Mouse (Mus musculus) limb, embryonic 14.5 days (tissue): Measurements from ENCODE around the gene Tmeff2. TPM values are rescaled to one million over a fixed set of nuclear protein-coding genes. Genes with fewer than 3 reads are reported as not detected.
A peak's percentile ranks its signal among the peaks of the same experiment; 100 is the strongest.

ENCODE experiments used
- ATAC-seq: fragments of 200-750 bp; cut with Nextera tagmentation; 2 replicates; pipeline ENCODE4 v1.8.0; 2017; ENCODE audit warnings: low read depth, moderate number of reproducible peaks, moderate TSS enrichment; ENCODE audit not compliant: low FRiP score
- DNase-seq: peaks from one replicate; pipeline ENCODE4 v3.0.0-alpha.2; 2015; ENCODE audit warnings: low spot score
- H3K27ac ChIP-seq: fragments of 300-500 bp; sonication (generic); replicated peaks from 2 replicates; pipeline ENCODE4 v1.5.1; 2014; ENCODE audit warnings: low read depth, mild to moderate bottlenecking, low read length, moderate library complexity, mixed read lengths
- H3K27me3 ChIP-seq: fragments of 300-500 bp; sonication (generic); 2 replicates; pipeline ENCODE4 v1.6.1; 2014; ENCODE audit warnings: low read length, mixed read lengths; ENCODE audit not compliant: control insufficient read depth, insufficient read depth
- H3K36me3 ChIP-seq: fragments of 300-500 bp; sonication (generic); 2 replicates; pipeline ENCODE4 v1.6.1; 2014; ENCODE audit warnings: mild to moderate bottlenecking, low read length, moderate library complexity, mixed read lengths; ENCODE audit not compliant: control insufficient read depth, insufficient read depth
- H3K4me1 ChIP-seq: fragments of 300-500 bp; sonication (generic); 2 replicates; pipeline ENCODE4 v1.6.1; 2014; ENCODE audit warnings: antibody characterized with exemption, low read length, mixed read lengths; ENCODE audit not compliant: control insufficient read depth, insufficient read depth
- H3K4me2 ChIP-seq: fragments of 300-500 bp; sonication (generic); replicated peaks from 2 replicates; pipeline ENCODE4 v1.6.1; 2014; ENCODE audit warnings: low read depth, mild to moderate bottlenecking, low read length, moderate library complexity; ENCODE audit not compliant: severe bottlenecking
- H3K4me3 ChIP-seq: fragments of 300-500 bp; sonication (generic); replicated peaks from 2 replicates; pipeline ENCODE4 v1.5.1; 2014; ENCODE audit warnings: low read length
- H3K9ac ChIP-seq: fragments of 300-500 bp; sonication (generic); 2 replicates; pipeline ENCODE4 v1.6.1; 2014; ENCODE audit warnings: mild to moderate bottlenecking, low read depth, low read length, moderate library complexity; ENCODE audit not compliant: severe bottlenecking
- H3K9me3 ChIP-seq: fragments of 300-500 bp; sonication (generic); 2 replicates; pipeline ENCODE4 v1.6.1; 2016; ENCODE audit warnings: low read length; ENCODE audit not compliant: control insufficient read depth
- POLR2A ChIP-seq: fragments of 200-500 bp; IDR thresholded peaks from 2 replicates; pipeline ENCODE4 v1.8.0; 2012; ENCODE audit warnings: inconsistent platforms, mild to moderate bottlenecking, moderate library complexity, borderline replicate concordance; ENCODE audit not compliant: insufficient read depth, insufficient read length; ENCODE audit errors: extremely low read depth
- WGBS: fragments of 180-500 bp; shearing (Covaris S2); extraction: QIAGEN DNeasy Blood & Tissue Kit; methylation state at CpG from one replicate; pipeline ENCODE4 v1.1.7; 2014; 5-methylcytosine and 5-hydroxymethylcytosine counted together
- polyA plus RNA-seq, 2 experiments: library from polyadenylated mRNA; depleted of rRNA in 1 of 2; stranded (reverse) in 1 of 2; unstranded in 1 of 2; fragments of >200 nt; fragmentation: Nextera tagmentation in 1 of 2; extraction: Ambion mirVana in 1 of 2; gene quantifications; 2 replicates each; pipeline versions ENCODE4 v1.2.1 to v1.2.3; 2012 to 2014

Gene Tmeff2
- polyA plus RNA-seq, 2 experiments, result 18.0 to 23.3 TPM

DNA sequence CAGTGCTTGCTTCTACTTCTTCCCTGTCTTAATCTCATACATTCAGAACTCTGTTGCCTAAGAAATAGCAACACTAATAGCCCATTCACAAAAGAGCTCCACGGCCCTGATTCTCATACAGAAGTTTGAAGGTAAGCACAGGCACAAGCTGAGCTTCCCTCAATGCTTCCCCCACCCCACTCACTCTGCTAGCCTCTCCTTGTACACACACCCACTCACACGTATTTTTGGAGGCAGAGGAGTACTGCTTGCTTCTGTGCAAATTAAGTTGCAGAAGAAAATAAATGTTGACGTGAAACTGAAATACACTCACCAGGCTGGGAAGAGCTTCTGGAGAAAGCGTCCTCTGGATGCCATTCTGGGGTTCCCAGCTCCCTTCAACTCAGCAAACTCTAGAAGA, 80.1 kb downstream of the Tmeff2 start:
- H3K4me3 ChIP-seq, result no peak overlapping the region
- 72% methylated on average over 4 of the region's 4 CpGs for WGBS
- no peak for TF ChIP-seq POLR2A
- H3K27ac ChIP-seq, result no peak overlapping the region
- H3K36me3 ChIP-seq, result no peaks in the 10 kb centered on the region
- DNase-seq, result no peak
- H3K9me3 ChIP-seq, result no peaks in the 10 kb centered on the region
- no peak overlapping the region for H3K9ac ChIP-seq
- ATAC-seq, result no peak
- no peak overlapping the region for H3K4me2 ChIP-seq
- H3K4me1 ChIP-seq, result no peaks in the 10 kb centered on the region
- no peaks in the 10 kb centered on the region for H3K27me3 ChIP-seq

DNA sequence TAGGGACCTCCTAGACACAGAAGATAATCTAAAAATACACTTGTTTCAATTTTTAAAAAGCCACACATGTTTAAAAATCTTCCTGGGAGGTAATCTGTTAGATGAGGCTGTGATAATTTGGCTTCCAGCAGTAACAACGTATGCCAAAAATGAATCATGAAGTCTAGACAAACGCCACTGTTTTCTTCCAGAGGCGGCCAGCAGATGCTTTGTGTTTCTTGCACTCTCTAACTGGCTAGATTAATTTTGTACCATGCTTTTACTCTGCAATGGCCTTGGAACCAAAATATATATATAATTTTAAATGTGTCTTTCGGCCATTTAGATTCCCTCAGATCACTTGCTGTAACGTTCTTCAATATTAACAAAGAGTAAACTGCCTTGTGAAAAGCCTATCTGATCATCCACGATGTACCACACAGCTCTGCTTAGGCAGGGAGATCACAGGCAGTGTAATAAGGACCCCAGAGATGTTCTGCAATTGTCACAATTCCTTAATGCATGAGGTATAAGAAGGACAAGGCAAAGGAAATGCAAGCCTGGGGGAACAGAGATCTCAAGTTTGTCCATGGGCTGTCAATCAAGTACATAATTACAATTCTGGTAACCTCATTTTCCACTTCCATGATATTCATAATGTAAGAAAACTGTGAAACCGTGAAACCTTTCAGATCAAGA, 80.8 kb downstream of the Tmeff2 start:
- ATAC-seq, result no peak
- 85% methylated on average over 7 of the region's 7 CpGs for WGBS
- DNase-seq, result no peak

DNA sequence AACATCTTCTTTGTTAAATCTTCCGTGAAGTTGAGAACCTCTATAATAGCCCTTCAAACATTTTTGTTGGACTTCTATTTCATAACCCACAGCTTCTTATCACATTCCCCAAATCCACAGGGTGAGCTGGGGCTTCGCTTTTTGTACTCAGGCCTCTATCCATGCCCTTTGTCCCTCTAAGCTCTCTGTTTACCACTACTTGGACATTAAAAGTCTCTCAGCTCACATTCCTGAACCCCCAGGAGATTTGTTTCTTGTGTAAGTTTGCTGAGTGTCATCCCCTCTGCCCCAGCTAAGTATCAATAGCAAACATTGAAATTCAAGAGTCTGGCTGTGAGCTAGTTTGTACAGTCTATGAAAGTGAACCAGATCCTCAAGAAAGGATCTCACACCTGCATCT, 90.2 kb downstream of the Tmeff2 start:
- H3K9ac ChIP-seq, result no peak overlapping the region
- H3K9me3 ChIP-seq, result no peaks in the 10 kb centered on the region
- ATAC-seq (no peak), DNase-seq (no peak)
- H3K4me2 ChIP-seq, result no peak overlapping the region
- H3K4me1 ChIP-seq, result no peaks in the 10 kb centered on the region
- no peak for TF ChIP-seq POLR2A
- no peaks in the 10 kb centered on the region for H3K27me3 ChIP-seq
- H3K36me3 ChIP-seq, result no peaks in the 10 kb centered on the region
- no peak overlapping the region for H3K27ac ChIP-seq
- no peak overlapping the region for H3K4me3 ChIP-seq
- 71% methylated on average over 2 of the region's 2 CpGs for WGBS

More for the DNA sequence above, 80.8 kb downstream of the Tmeff2 start:
- TF ChIP-seq POLR2A, result no peak
- Histone ChIP-seq H3K36me3 (no peaks in the 10 kb centered on the region), H3K9ac (no peak overlapping the region), H3K4me1 (no peaks in the 10 kb centered on the region), H3K27ac (no peak overlapping the region), H3K4me2 (no peak overlapping the region), H3K4me3 (no peak overlapping the region), H3K9me3 (no peaks in the 10 kb centered on the region), H3K27me3 (no peaks in the 10 kb centered on the region)

DNA sequence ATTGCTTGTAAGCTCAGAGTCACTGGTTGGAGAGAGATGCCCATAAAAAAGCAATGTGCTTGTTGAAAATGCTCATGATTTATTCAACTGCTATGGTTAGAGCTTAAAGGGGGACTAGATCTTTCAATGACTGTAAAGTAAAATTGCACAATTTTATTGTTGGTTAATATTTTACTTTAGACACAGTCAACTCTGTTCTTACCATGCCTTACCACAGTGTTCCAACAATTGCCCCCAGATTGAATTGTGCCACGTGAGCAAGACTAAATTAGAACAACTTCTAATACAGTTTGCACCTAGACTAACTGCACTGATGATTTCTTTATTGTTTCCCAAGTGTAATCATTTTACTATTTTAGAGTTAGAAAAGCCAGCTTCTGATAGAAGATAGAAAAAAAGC, 94.1 kb downstream of the Tmeff2 start:
- WGBS, result 76% methylated on average over 1 of the region's 1 CpGs
- Histone ChIP-seq H3K9ac (no peak overlapping the region), H3K4me2 (no peak overlapping the region), H3K27ac (no peak overlapping the region), H3K9me3 (no peaks in the 10 kb centered on the region), H3K36me3 (no peaks in the 10 kb centered on the region), H3K4me3 (no peak overlapping the region), H3K27me3 (no peaks in the 10 kb centered on the region), H3K4me1 (no peaks in the 10 kb centered on the region)
- DNase-seq (no peak), ATAC-seq (no peak)
- TF ChIP-seq POLR2A, result no peak

DNA sequence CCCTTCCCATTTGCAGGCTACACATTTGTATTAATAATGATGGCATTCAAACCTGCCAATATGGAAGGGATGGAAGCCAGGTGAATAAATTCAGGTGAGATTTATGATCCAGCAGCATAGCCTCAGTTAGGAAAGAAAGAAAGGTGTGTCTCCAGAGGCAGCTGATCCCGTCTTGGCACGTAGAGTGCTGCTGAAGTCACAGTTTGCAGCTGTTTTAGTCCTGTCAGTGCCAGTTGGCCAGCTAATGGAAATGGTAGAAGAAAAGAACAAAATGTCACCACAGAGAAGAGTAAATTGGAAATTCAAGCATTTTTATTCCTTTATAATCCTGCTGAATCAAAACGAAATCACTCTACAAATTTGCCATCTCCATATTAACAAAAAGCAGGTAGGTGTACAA, 99.3 kb downstream of the Tmeff2 start:
- no peak overlapping the region for H3K4me3 ChIP-seq
- WGBS, result 59% methylated on average over 3 of the region's 3 CpGs
- ATAC-seq, result no peak
- peak; percentile 21 for DNase-seq
- H3K9me3 ChIP-seq, result no peaks in the 10 kb centered on the region
- H3K36me3 ChIP-seq, result no peaks in the 10 kb centered on the region
- H3K4me2 ChIP-seq, result no peak overlapping the region
- no peak overlapping the region for H3K9ac ChIP-seq
- H3K4me1 ChIP-seq, result no peaks in the 10 kb centered on the region
- no peak overlapping the region for H3K27ac ChIP-seq
- H3K27me3 ChIP-seq, result no peaks in the 10 kb centered on the region
- TF ChIP-seq POLR2A, result no peak
